Mouse (Mus musculus) heart, embryonic 15.5 days (tissue): Measurements from ENCODE around the gene Tstd3. TPM values are rescaled to one million over a fixed set of nuclear protein-coding genes. Genes with fewer than 3 reads are reported as not detected.
A peak's percentile ranks its signal among the peaks of the same experiment; 100 is the strongest.

Source experiments
- ATAC-seq: fragments of 200-750 bp; cut with Nextera tagmentation; replicated peaks from 2 replicates; pipeline ENCODE4 v1.8.0; 2017; ENCODE audit warnings: low read depth, moderate TSS enrichment; ENCODE audit not compliant: insufficient number of reproducible peaks, insufficient read depth, low FRiP score
- H3K27ac ChIP-seq: fragments of 300-500 bp; sonication (generic); 2 replicates; pipeline ENCODE4 v1.5.1; 2015; ENCODE audit warnings: mild to moderate bottlenecking, inconsistent platforms
- H3K27me3 ChIP-seq: fragments of 300-500 bp; sonication (generic); 2 replicates; pipeline ENCODE4 v1.6.1; 2015; ENCODE audit warnings: inconsistent platforms
- H3K36me3 ChIP-seq: fragments of 300-500 bp; sonication (generic); 2 replicates; pipeline ENCODE4 v1.6.1; 2015; ENCODE audit warnings: mild to moderate bottlenecking, inconsistent platforms
- H3K4me1 ChIP-seq: fragments of 300-500 bp; sonication (generic); replicated peaks from 2 replicates; pipeline ENCODE4 v1.6.1; 2015; ENCODE audit warnings: inconsistent platforms
- H3K4me2 ChIP-seq: fragments of 300-500 bp; sonication (generic); 2 replicates; pipeline ENCODE4 v1.6.1; 2015; ENCODE audit warnings: inconsistent platforms, mild to moderate bottlenecking, moderate library complexity
- H3K4me3 ChIP-seq: fragments of 300-500 bp; sonication (generic); 2 replicates; pipeline ENCODE4 v1.5.1; 2015; ENCODE audit warnings: mild to moderate bottlenecking, inconsistent platforms
- H3K9ac ChIP-seq: fragments of 300-500 bp; sonication (generic); 2 replicates; pipeline ENCODE4 v1.6.1; 2015; ENCODE audit warnings: mild to moderate bottlenecking, inconsistent platforms
- H3K9me3 ChIP-seq: fragments of 300-500 bp; sonication (generic); replicated peaks from 2 replicates; pipeline ENCODE4 v1.6.1; 2016; ENCODE audit warnings: inconsistent platforms
- WGBS: fragments of 180-500 bp; shearing (Covaris S2); methylation state at CpG from one replicate; pipeline ENCODE4 v1.1.7; 2015; ENCODE audit warnings: mixed read lengths; 5-methylcytosine and 5-hydroxymethylcytosine counted together
- polyA plus RNA-seq: library from polyadenylated mRNA; unstranded; fragments of >200 nt; fragmentation: Nextera tagmentation; extraction: Ambion mirVana; gene quantifications from 2 replicates; pipeline ENCODE4 v1.2.1, GENCODE M21; 2015

Gene Tstd3
- 17.0 and 18.9 TPM in 2 replicates for polyA plus RNA-seq

- ATAC-seq, result peak; percentile 79; the same call in 1 of the 2 replicates
- Histone ChIP-seq H3K4me1 (0 out of 2 replicates have a peak, but pooled peaks cover 3% of the 10 kb centered on the region), H3K9me3 (no peaks in the 10 kb centered on the region), H3K4me2 (peak within 1 kb of the TSS; percentile 68), H3K27ac (0 out of 2 replicates have a peak within 1 kb of the TSS, but pooled peaks have one; percentile 8), H3K4me3 (peak within 1 kb of the TSS; percentile 67), H3K9ac (peak within 1 kb of the TSS; percentile 63), H3K36me3 (no peaks in the 10 kb centered on the region), H3K27me3 (no peaks in the 10 kb centered on the region)
- 1% methylated on average over 17 of the region's 17 CpGs for WGBS
Observed at GRCm38 (mm10) chr4:21766863-21767304, at the start of gene Tstd3, which contains the start of gene Usp45. Gene Tstd3 (minus strand): TSS chr4:21767212. Gene Usp45 (plus strand): TSS chr4:21767156.

GRCm38 (mm10) chr4:21814029-21814428 is 47.0 kb upstream of the Tstd3 start:
- H3K36me3 ChIP-seq, result peaks cover 26% of the 10 kb centered on the region; the same call in 1 of the 2 replicates
- ATAC-seq, result peak; percentile 47; the same call in 1 of the 2 replicates

GRCm38 (mm10) chr4:21812635-21813034 is 45.6 kb upstream of the Tstd3 start:
- 91% methylated on average over 6 of the region's 6 CpGs for WGBS
- H3K9ac ChIP-seq, result no peak overlapping the region
- H3K36me3 ChIP-seq, result peaks cover 26% of the 10 kb centered on the region; the same call in 1 of the 2 replicates
- ATAC-seq, result no peak
- no peaks in the 10 kb centered on the region for H3K27me3 ChIP-seq
- no peaks in the 10 kb centered on the region for H3K9me3 ChIP-seq
- no peaks in the 10 kb centered on the region for H3K4me1 ChIP-seq
- H3K27ac ChIP-seq, result no peak overlapping the region
- no peak overlapping the region for H3K4me2 ChIP-seq
- no peak overlapping the region for H3K4me3 ChIP-seq

More at GRCm38 (mm10) chr4:21814029-21814428, 47.0 kb upstream of the Tstd3 start:
- no peak overlapping the region for H3K27ac ChIP-seq
- H3K27me3 ChIP-seq, result no peaks in the 10 kb centered on the region
- no peaks in the 10 kb centered on the region for H3K9me3 ChIP-seq
- no peak overlapping the region for H3K9ac ChIP-seq
- no peak overlapping the region for H3K4me3 ChIP-seq
- no peak overlapping the region for H3K4me2 ChIP-seq
- no peaks in the 10 kb centered on the region for H3K4me1 ChIP-seq
- 39% methylated on average over 2 of the region's 2 CpGs for WGBS

- no peak overlapping the region for H3K4me2 ChIP-seq
- WGBS, result 83% methylated on average over 3 of the region's 3 CpGs
- no peak overlapping the region for H3K9ac ChIP-seq
- ATAC-seq, result no peak
- H3K27ac ChIP-seq, result no peak overlapping the region
- H3K9me3 ChIP-seq, result no peaks in the 10 kb centered on the region
- no peak overlapping the region for H3K4me3 ChIP-seq
- H3K4me1 ChIP-seq, result no peaks in the 10 kb centered on the region
- H3K27me3 ChIP-seq, result no peaks in the 10 kb centered on the region
- H3K36me3 ChIP-seq, result peaks cover 21% of the 10 kb centered on the region
Observed at GRCm38 (mm10) chr4:21810608-21811007, 43.6 kb upstream of the Tstd3 start.

DNA sequence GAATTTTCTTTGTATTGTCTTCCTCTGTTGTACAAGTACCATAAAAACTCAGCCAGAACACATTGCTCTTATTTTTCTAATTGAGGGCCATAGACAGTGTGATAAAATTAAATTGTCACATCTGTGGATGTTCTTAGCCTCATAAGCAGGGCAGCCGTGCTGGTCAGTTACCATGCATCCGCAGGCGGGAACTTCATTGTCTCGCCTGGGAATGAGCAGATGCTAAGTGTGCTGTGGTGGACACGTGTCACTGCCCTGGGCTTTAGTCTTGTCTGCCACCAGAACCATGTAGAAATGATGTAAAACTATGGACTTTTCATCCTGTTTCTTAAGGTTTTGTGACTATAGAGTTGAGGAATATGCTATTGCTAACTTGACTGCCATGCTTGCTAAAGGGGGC is 40.2 kb upstream of the Tstd3 start:
- 74% methylated on average over 5 of the region's 5 CpGs for WGBS
- H3K4me3 ChIP-seq, result no peak overlapping the region
- no peaks in the 10 kb centered on the region for H3K4me1 ChIP-seq
- no peak for ATAC-seq
- peaks cover 36% of the 10 kb centered on the region for H3K36me3 ChIP-seq
- H3K27me3 ChIP-seq, result no peaks in the 10 kb centered on the region
- no peaks in the 10 kb centered on the region for H3K9me3 ChIP-seq
- no peak overlapping the region for H3K9ac ChIP-seq
- no peak overlapping the region for H3K27ac ChIP-seq
- no peak overlapping the region for H3K4me2 ChIP-seq

DNA sequence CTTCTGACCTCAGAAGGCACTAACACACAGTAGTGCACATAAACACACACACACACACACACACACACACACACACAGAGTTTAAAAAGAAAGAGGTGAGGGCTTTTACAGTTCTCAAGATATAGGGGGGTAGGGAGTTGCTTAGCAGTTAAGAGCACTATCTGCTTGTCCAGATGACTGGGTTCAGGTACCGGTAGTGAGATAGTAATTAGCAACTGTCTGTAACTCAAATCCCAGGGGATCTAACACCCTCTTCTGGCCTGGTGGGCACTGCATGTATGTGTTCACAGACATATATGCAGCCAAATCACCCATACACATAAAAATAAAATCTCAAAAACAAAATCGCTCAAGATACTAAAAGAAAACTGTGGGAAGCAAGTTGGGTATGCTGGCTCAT is 34.6 kb upstream of the Tstd3 start:
- WGBS, result 85% methylated on average over 2 of the region's 2 CpGs
- Histone ChIP-seq H3K27me3 (no peaks in the 10 kb centered on the region), H3K27ac (no peak overlapping the region)

DNA sequence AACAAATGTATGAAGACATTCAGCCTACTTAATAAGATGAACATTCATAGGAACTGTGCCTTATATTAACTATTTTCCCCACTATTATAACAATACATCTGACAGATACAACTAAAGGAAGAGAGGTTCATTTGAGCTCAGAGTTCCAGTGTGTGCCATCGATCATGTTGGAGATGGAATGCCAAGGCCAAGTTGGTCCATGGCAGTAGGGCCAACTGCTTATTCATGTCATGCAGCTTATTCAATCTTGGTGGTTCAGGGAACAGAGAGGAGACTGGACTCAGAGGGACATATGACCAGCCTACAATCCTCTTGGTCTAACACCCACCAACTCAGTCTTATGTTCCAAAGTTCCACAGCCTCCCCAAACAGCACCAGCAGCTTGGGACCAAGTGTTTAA is 34.0 kb upstream of the Tstd3 start:
- H3K36me3 ChIP-seq, result peaks cover 39% of the 10 kb centered on the region
- 95% methylated on average over 1 of the region's 1 CpGs for WGBS

More for the DNA sequence above, 34.6 kb upstream of the Tstd3 start:
- Histone ChIP-seq H3K4me1 (no peaks in the 10 kb centered on the region), H3K9ac (no peak overlapping the region), H3K36me3 (peaks cover 41% of the 10 kb centered on the region), H3K9me3 (no peaks in the 10 kb centered on the region), H3K4me2 (no peak overlapping the region), H3K4me3 (no peak overlapping the region)
- no peak for ATAC-seq

DNA sequence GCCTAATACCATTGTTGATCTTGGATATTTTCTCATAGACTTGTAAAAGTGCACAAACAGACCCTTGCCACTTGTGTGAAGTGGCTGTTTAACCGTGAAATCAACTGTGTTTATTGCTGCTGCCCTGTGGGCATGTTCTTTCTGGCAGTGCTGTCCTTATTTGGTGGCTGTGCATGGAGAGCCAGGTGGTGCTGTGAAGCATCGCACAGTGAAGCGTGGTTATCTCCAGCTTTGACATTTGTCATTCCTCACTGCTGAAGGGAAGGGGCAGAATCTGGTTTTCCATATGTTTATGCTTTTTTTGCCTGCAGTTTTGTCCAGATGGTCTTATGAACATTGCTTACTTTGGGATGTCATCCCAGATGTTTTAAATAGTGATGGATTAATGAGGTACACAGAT is 26.6 kb upstream of the Tstd3 start:
- Histone ChIP-seq H3K36me3 (peaks cover 16% of the 10 kb centered on the region; the same call in 1 of the 2 replicates), H3K4me2 (no peak overlapping the region), H3K9me3 (no peaks in the 10 kb centered on the region), H3K27ac (no peak overlapping the region), H3K4me1 (no peaks in the 10 kb centered on the region), H3K9ac (no peak overlapping the region), H3K27me3 (no peaks in the 10 kb centered on the region), H3K4me3 (no peak overlapping the region)
- WGBS, result 31% methylated on average over 3 of the region's 3 CpGs
- no peak for ATAC-seq

More for the DNA sequence above, 34.0 kb upstream of the Tstd3 start:
- Histone ChIP-seq H3K9ac (no peak overlapping the region), H3K27me3 (no peaks in the 10 kb centered on the region), H3K9me3 (no peaks in the 10 kb centered on the region), H3K4me3 (no peak overlapping the region), H3K27ac (no peak overlapping the region), H3K4me1 (no peaks in the 10 kb centered on the region), H3K4me2 (no peak overlapping the region)
- no peak for ATAC-seq

- ATAC-seq, result no peak
Observed at GRCm38 (mm10) chr4:21789836-21790235, 22.8 kb upstream of the Tstd3 start.

DNA sequence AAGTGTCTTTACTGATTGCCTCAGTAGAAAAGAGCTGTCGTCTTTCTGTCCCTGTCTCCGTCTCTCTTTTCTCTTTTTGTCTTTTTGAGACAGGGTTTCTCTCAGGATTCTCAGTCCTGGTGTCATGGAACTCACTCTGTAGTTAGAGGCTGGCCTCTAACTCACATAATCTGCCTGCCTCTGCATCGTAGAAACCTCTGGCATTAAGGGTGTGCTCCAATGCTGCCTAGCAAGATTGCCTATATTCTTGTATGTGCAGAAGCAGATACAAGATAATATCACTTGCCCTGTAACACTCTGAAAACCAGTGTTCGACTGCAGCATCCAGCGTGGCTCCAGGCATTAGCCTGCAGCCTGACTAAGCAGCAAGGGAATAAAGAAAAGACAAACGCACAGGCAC is 21.9 kb upstream of the Tstd3 start:
- H3K4me3 ChIP-seq, result no peak overlapping the region
- H3K4me1 ChIP-seq, result no peaks in the 10 kb centered on the region
- peaks cover 36% of the 10 kb centered on the region for H3K36me3 ChIP-seq
- no peak for ATAC-seq
- H3K4me2 ChIP-seq, result no peak overlapping the region
- no peaks in the 10 kb centered on the region for H3K9me3 ChIP-seq
- H3K27me3 ChIP-seq, result no peaks in the 10 kb centered on the region
- 82% methylated on average over 6 of the region's 6 CpGs for WGBS
- H3K27ac ChIP-seq, result no peak overlapping the region
- H3K9ac ChIP-seq, result no peak overlapping the region

More at GRCm38 (mm10) chr4:21789836-21790235, 22.8 kb upstream of the Tstd3 start:
- Histone ChIP-seq H3K4me3 (no peak overlapping the region), H3K27ac (no peak overlapping the region), H3K4me2 (no peak overlapping the region), H3K9ac (no peak overlapping the region), H3K4me1 (no peaks in the 10 kb centered on the region), H3K9me3 (no peaks in the 10 kb centered on the region), H3K27me3 (no peaks in the 10 kb centered on the region), H3K36me3 (peaks cover 27% of the 10 kb centered on the region)
- 77% methylated on average over 4 of the region's 4 CpGs for whole genome bisulfite sequencing

GRCm38 (mm10) chr4:21786268-21786667 is 19.3 kb upstream of the Tstd3 start:
- WGBS, result 93% methylated on average over 12 of the region's 12 CpGs
- ATAC-seq, result no peak
- no peak overlapping the region for H3K27ac ChIP-seq
- no peak overlapping the region for H3K4me3 ChIP-seq
- H3K4me2 ChIP-seq, result no peak overlapping the region
- peaks cover 45% of the 10 kb centered on the region for H3K36me3 ChIP-seq
- H3K4me1 ChIP-seq, result no peaks in the 10 kb centered on the region
- H3K9ac ChIP-seq, result no peak overlapping the region
- no peaks in the 10 kb centered on the region for H3K9me3 ChIP-seq
- no peaks in the 10 kb centered on the region for H3K27me3 ChIP-seq
